Mouse (Mus musculus): ENCODE measurements at regions not wholly inside any gene's neighbourhood (a gene's known extent, or its start where the extent isn't known, plus 50 kb on each side); places are given as distances from the start of the nearest gene placed in this dataset.

DNA sequence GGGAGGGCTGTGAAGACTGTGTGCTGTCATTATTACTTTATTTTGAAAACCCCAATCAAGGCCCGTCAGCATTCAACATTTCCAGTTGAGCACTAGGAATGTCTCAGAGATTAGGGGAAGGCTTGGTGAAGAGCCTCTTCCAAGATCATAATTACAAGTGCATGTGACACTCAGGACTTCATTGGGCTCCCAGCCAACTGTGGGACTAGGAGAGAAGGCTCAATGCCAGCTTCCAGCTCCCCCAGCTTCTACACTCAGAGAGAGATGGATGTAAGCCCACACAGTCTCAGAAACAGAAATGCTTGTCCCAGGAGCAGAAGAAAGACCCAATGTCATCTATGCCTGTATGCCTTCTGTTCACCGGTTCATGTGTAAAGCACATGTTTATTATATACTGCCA lies 169.5 kb downstream of the Ttc32 start:
- H3K27ac ChIP-seq (replicated peaks; ENCODE audit: low read depth, low read length) = no peak overlapping the region
- no peaks in the 10 kb centered on the region for H3K27me3 ChIP-seq (ENCODE audit: control insufficient read depth, insufficient read depth, low read length)
- no peak overlapping the region for H3K9ac ChIP-seq (replicated peaks; ENCODE audit: low read length)
- no peak overlapping the region for H3K4me3 ChIP-seq (replicated peaks; ENCODE audit: low read depth, low read length)
- no peaks in the 10 kb centered on the region for H3K36me3 ChIP-seq (ENCODE audit: control insufficient read depth, insufficient read depth, low read length)
- WGBS = 88% methylated on average over 2 of the region's 2 CpGs
- no peak for DNase-seq
- no peak for ATAC-seq (ENCODE audit: low FRiP score, low TSS enrichment)
- no peak overlapping the region for H3K4me2 ChIP-seq (ENCODE audit: low read length)
- no peaks in the 10 kb centered on the region for H3K9me3 ChIP-seq (ENCODE audit: control insufficient read depth, low read length)
- H3K4me1 ChIP-seq (ENCODE audit: control insufficient read depth, insufficient read depth, low read length) = no peaks in the 10 kb centered on the region

DNA sequence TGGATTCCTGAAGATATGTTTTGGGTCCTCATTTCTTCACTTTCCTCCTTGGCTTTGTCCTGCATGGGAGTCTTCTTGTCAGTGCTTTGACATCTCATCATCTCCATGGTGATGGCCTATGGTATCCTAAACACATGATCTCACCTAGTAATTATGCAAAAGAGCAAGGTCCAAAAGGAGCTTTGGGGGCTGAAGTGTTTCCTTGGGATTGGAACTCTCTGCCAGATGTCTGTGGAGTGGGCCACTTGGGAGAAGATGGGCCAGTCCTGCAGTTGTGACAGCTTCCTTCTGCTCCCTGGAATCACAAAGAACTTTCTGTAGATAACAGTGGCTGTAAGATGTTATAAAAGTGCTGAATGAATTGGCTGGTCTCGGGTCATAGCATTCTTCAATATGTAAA lies 182.4 kb downstream of the Ttc32 start:
- Histone ChIP-seq H3K4me3 (replicated peaks; ENCODE audit: low read depth, low read length) (no peak overlapping the region), H3K4me2 (ENCODE audit: low read length) (no peak overlapping the region), H3K4me1 (ENCODE audit: control insufficient read depth, insufficient read depth, low read length) (no peaks in the 10 kb centered on the region), H3K36me3 (ENCODE audit: control insufficient read depth, insufficient read depth, low read length) (no peaks in the 10 kb centered on the region), H3K9ac (replicated peaks; ENCODE audit: low read length) (no peak overlapping the region), H3K27me3 (ENCODE audit: control insufficient read depth, insufficient read depth, low read length) (no peaks in the 10 kb centered on the region), H3K27ac (replicated peaks; ENCODE audit: low read depth, low read length) (no peak overlapping the region), H3K9me3 (ENCODE audit: control insufficient read depth, low read length) (no peaks in the 10 kb centered on the region)
- 84% methylated on average over 1 of the region's 1 CpGs for WGBS
- ATAC-seq (ENCODE audit: low FRiP score, low TSS enrichment) = no peak
- DNase-seq = no peak

DNA sequence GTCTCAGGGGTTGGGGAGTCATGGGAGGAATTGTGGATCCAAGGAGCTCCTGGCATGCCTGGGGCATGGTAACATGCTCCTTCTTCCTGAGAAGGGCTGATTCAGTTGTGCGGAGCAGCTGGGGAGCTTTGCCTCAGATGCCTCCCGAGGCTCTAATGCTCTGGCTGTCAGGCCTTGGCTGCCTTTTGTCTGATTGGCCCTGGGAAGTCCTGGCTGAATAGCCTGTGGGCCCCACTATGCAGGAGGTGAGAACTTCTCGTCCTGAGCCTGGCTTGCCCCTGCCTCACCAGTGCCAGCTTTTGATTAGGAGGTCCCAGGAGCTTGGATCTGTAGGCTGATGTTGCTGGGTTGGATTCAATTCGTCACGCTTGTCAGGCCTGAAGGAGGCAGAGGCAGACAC lies 195.2 kb downstream of the Ttc32 start:
- no peak; the same call in 1 of the 2 replicates for ATAC-seq (ENCODE audit: low FRiP score, low TSS enrichment)
- WGBS = 39% methylated on average over 5 of the region's 5 CpGs

DNA sequence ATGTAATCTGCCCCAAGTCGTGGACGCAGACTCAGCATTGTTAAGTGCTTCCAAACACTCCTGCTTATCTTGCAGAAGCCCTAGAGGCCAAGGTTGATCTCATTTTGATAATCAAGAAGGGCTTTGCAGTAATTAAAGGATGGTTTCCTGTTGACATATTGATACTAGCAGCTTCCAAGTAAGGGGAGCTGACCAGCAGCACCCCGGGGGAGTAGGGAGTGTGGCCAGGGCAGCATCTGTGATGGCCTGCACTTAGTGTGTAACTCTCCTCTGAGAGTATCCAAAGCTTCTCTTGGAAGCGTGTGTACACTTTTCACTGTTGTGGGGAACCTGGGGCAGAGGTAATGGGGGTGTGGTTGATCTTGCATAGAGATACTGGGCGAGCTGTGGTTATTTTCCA lies 198.1 kb downstream of the Ttc32 start:
- Histone ChIP-seq H3K27ac (replicated peaks; ENCODE audit: low read depth, low read length) (no peak overlapping the region), H3K9ac (replicated peaks; ENCODE audit: low read length) (no peak overlapping the region), H3K4me3 (replicated peaks; ENCODE audit: low read depth, low read length) (no peak overlapping the region), H3K9me3 (ENCODE audit: control insufficient read depth, low read length) (no peaks in the 10 kb centered on the region), H3K4me1 (ENCODE audit: control insufficient read depth, insufficient read depth, low read length) (no peaks in the 10 kb centered on the region), H3K4me2 (ENCODE audit: low read length) (no peak overlapping the region), H3K27me3 (ENCODE audit: control insufficient read depth, insufficient read depth, low read length) (no peaks in the 10 kb centered on the region), H3K36me3 (ENCODE audit: control insufficient read depth, insufficient read depth, low read length) (no peaks in the 10 kb centered on the region)
- DNase-seq (no peak), ATAC-seq (ENCODE audit: low FRiP score, low TSS enrichment) (no peak)
- 93% methylated on average over 5 of the region's 5 CpGs for WGBS

More for the DNA sequence above, 195.2 kb downstream of the Ttc32 start:
- Histone ChIP-seq H3K4me2 (ENCODE audit: low read length) (no peak overlapping the region), H3K4me1 (ENCODE audit: control insufficient read depth, insufficient read depth, low read length) (no peaks in the 10 kb centered on the region), H3K36me3 (ENCODE audit: control insufficient read depth, insufficient read depth, low read length) (no peaks in the 10 kb centered on the region), H3K4me3 (replicated peaks; ENCODE audit: low read depth, low read length) (no peak overlapping the region), H3K27ac (replicated peaks; ENCODE audit: low read depth, low read length) (no peak overlapping the region), H3K27me3 (ENCODE audit: control insufficient read depth, insufficient read depth, low read length) (no peaks in the 10 kb centered on the region), H3K9me3 (ENCODE audit: control insufficient read depth, low read length) (no peaks in the 10 kb centered on the region), H3K9ac (replicated peaks; ENCODE audit: low read length) (no peak overlapping the region)
- no peak for DNase-seq

DNA sequence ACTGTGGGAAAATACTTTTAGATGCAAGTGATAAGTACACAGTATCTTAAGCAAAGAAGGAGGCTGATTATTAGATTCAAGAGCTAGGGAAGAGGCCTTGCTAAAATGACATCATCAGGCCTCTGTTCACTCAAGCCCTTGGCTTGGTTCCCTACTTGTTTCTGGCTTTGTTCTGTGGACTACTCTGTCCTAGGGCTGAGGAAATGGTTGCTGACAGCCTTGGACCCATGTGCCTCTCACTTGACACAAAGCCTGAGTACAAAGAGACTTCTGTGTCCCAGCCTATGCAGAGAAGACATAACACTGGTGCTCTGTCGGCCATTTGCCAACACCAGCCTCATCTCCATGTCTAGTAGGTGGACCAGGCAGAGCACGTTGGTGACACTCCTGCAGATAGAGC lies 198.7 kb downstream of the Ttc32 start:
- DNase-seq = no peak
- 84% methylated on average over 2 of the region's 2 CpGs for WGBS

DNA sequence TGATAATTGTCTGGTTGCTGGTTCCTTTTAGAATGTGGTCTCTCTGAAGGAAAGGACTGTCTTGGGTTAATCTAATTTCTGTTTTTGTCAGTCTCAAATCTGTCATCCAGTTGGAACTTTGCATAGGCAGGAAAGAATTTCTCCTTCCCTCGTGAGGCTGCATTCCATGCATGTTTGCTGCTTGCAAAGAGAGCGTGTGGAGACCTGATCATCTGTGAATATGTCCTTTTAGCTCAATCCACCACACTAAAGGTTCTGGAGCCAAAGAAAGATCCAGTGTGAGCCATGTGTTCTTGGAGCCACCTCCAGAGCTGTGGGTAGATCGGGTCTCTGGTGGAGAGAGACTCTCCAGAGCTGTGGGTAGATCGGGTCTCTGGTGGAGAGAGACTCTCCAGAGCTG lies 200.2 kb downstream of the Ttc32 start:
- no peak overlapping the region for H3K27ac ChIP-seq (replicated peaks; ENCODE audit: low read depth, low read length)
- H3K9me3 ChIP-seq (ENCODE audit: control insufficient read depth, low read length) = no peaks in the 10 kb centered on the region
- no peak overlapping the region for H3K9ac ChIP-seq (replicated peaks; ENCODE audit: low read length)
- no peaks in the 10 kb centered on the region for H3K27me3 ChIP-seq (ENCODE audit: control insufficient read depth, insufficient read depth, low read length)
- no peak overlapping the region for H3K4me2 ChIP-seq (ENCODE audit: low read length)
- no peak overlapping the region for H3K4me3 ChIP-seq (replicated peaks; ENCODE audit: low read depth, low read length)
- H3K4me1 ChIP-seq (ENCODE audit: control insufficient read depth, insufficient read depth, low read length) = no peaks in the 10 kb centered on the region
- H3K36me3 ChIP-seq (ENCODE audit: control insufficient read depth, insufficient read depth, low read length) = no peaks in the 10 kb centered on the region
- no peak for DNase-seq
- ATAC-seq (ENCODE audit: low FRiP score, low TSS enrichment) = no peak
- 79% methylated on average over 4 of the region's 4 CpGs for WGBS

More for the DNA sequence above, 198.7 kb downstream of the Ttc32 start:
- Histone ChIP-seq H3K4me3 (replicated peaks; ENCODE audit: low read depth, low read length) (no peak overlapping the region), H3K9ac (replicated peaks; ENCODE audit: low read length) (no peak overlapping the region), H3K4me1 (ENCODE audit: control insufficient read depth, insufficient read depth, low read length) (no peaks in the 10 kb centered on the region), H3K27me3 (ENCODE audit: control insufficient read depth, insufficient read depth, low read length) (no peaks in the 10 kb centered on the region), H3K9me3 (ENCODE audit: control insufficient read depth, low read length) (no peaks in the 10 kb centered on the region), H3K27ac (replicated peaks; ENCODE audit: low read depth, low read length) (no peak overlapping the region), H3K4me2 (ENCODE audit: low read length) (no peak overlapping the region), H3K36me3 (ENCODE audit: control insufficient read depth, insufficient read depth, low read length) (no peaks in the 10 kb centered on the region)
- no peak for ATAC-seq (ENCODE audit: low FRiP score, low TSS enrichment)

DNA sequence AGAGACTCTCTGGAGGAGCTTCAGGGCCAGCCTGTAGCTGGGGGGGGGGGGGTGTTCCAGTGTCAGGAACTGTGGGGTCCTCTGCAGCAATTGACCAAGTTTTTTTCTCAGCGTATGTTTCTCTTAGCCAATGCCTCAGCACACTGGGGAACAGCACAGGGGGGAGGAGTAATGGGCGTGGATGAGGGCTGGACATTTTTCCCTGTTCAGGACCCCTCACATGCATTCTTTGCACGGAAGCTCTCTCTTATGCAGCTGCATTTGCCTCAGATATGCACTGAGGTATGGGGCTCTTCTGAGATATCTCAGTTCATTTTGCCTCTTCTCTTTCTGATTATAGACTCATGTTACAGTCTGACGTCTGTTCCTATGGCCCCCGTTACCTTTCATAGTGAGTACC lies 200.8 kb downstream of the Ttc32 start:
- H3K4me3 ChIP-seq (replicated peaks; ENCODE audit: low read depth, low read length) = no peak overlapping the region
- DNase-seq = no peak
- 80% methylated on average over 5 of the region's 5 CpGs for WGBS
- ATAC-seq (ENCODE audit: low FRiP score, low TSS enrichment) = no peak
- no peaks in the 10 kb centered on the region for H3K9me3 ChIP-seq (ENCODE audit: control insufficient read depth, low read length)
- no peak overlapping the region for H3K27ac ChIP-seq (replicated peaks; ENCODE audit: low read depth, low read length)
- no peaks in the 10 kb centered on the region for H3K27me3 ChIP-seq (ENCODE audit: control insufficient read depth, insufficient read depth, low read length)
- H3K9ac ChIP-seq (replicated peaks; ENCODE audit: low read length) = no peak overlapping the region
- no peaks in the 10 kb centered on the region for H3K36me3 ChIP-seq (ENCODE audit: control insufficient read depth, insufficient read depth, low read length)
- no peaks in the 10 kb centered on the region for H3K4me1 ChIP-seq (ENCODE audit: control insufficient read depth, insufficient read depth, low read length)
- H3K4me2 ChIP-seq (ENCODE audit: low read length) = no peak overlapping the region

DNA sequence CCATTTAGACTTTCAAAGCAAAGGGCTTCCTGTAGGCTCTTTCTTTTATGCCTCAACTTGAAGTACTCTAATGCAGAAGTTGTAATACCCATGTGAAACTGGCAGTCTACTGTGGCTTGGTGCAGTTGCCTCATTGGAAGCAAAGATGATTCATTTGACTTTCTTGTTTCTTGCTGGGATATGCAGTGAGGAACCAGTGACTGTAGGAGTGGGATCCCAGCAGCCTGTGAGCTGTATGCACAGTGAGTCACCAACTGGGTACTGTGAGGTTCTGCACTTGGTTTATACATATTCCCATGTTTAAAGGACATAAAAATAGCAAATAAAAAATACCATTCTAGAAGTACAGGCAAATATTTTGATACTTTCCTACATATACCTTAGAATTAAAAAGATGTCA lies 202.6 kb downstream of the Ttc32 start:
- H3K9me3 ChIP-seq (ENCODE audit: control insufficient read depth, low read length) = no peaks in the 10 kb centered on the region
- no peak overlapping the region for H3K4me3 ChIP-seq (replicated peaks; ENCODE audit: low read depth, low read length)
- no peak overlapping the region for H3K27ac ChIP-seq (replicated peaks; ENCODE audit: low read depth, low read length)
- no peak overlapping the region for H3K9ac ChIP-seq (replicated peaks; ENCODE audit: low read length)
- ATAC-seq (ENCODE audit: low FRiP score, low TSS enrichment) (no peak), DNase-seq (no peak)
- no peaks in the 10 kb centered on the region for H3K4me1 ChIP-seq (ENCODE audit: control insufficient read depth, insufficient read depth, low read length)
- no peaks in the 10 kb centered on the region for H3K27me3 ChIP-seq (ENCODE audit: control insufficient read depth, insufficient read depth, low read length)
- H3K4me2 ChIP-seq (ENCODE audit: low read length) = no peak overlapping the region
- no peaks in the 10 kb centered on the region for H3K36me3 ChIP-seq (ENCODE audit: control insufficient read depth, insufficient read depth, low read length)

DNA sequence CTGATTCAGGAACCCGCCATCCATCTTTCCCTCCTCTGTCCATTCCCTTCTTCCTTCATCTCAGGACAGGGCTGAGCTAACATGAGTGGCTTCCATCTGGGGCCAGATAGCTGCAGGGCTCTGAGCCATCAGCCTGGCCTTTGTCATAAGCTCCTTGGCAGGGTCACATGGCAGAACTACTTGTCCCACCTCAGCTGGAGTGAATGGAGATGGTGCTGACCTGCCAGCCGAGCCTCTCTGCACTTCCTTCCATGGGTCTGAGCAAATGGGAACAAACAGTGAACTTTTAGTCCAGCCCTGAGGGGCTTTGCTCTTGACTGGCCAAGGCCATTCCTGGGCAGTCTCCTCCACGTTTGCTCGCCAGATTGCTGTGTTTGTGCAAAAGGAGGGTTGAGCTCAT lies 206.1 kb downstream of the Ttc32 start:
- no peak overlapping the region for H3K4me3 ChIP-seq (replicated peaks; ENCODE audit: low read depth, low read length)
- H3K4me2 ChIP-seq (ENCODE audit: low read length) = no peak overlapping the region
- no peaks in the 10 kb centered on the region for H3K36me3 ChIP-seq (ENCODE audit: control insufficient read depth, insufficient read depth, low read length)
- no peak overlapping the region for H3K9ac ChIP-seq (replicated peaks; ENCODE audit: low read length)
- 87% methylated on average over 4 of the region's 4 CpGs for WGBS
- no peaks in the 10 kb centered on the region for H3K9me3 ChIP-seq (ENCODE audit: control insufficient read depth, low read length)
- H3K4me1 ChIP-seq (ENCODE audit: control insufficient read depth, insufficient read depth, low read length) = no peaks in the 10 kb centered on the region
- ATAC-seq (ENCODE audit: low FRiP score, low TSS enrichment) (no peak), DNase-seq (no peak)
- no peak overlapping the region for H3K27ac ChIP-seq (replicated peaks; ENCODE audit: low read depth, low read length)
- H3K27me3 ChIP-seq (ENCODE audit: control insufficient read depth, insufficient read depth, low read length) = no peaks in the 10 kb centered on the region

Data from midbrain, embryonic 14.5 days (tissue).